Comparison of ENCODE assay signal across 16 mouse cellular contexts in the genomic region with DNA sequence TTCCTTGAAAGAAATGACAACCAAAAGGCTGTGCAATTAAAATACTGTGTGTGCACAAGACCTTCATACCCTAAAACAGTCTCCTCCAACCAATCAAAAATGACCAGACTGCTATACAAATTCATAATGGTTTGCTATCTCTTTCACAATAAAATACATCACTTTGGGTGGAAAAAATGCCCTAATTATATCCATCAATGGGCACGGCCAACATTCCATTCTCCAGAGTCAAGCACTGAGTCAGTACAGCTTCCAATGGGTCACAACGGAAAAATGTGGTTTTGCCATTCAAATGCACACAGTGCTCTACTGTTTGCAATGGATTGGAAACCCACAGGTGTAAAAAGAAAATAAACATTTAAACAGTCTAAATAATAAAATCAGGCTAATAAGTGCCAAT. TPM values are rescaled to one million over a fixed set of nuclear protein-coding genes. Genes with fewer than 3 reads are reported as not detected.
DNase-seq lines count a peak whose midpoint lies in the region; ATAC-seq and TF ChIP-seq lines count a peak whose summit lies in the region.
"Had no signal": no experiment of that assay in that cellular context is flagged by ENCODE, and none has a peak within 500 bp of the region (broad histone marks: within the 10 kb centered on the region; RNA-seq: fewer than 3 reads in every experiment).

No protein-coding gene starts in this region.

- H3K4me3 ChIP-seq in liver, embryonic 11.5 days (ENCODE audit: low read depth, low read length): no peak overlapping the region
- H3K4me3 ChIP-seq in liver, embryonic 16.5 days (ENCODE audit: low read depth, low read length): peak overlapping the region; percentile 20; the same call in 1 of the 2 replicates
- H3K4me3 ChIP-seq: gastrocnemius, adult 2 months had no signal

- peaks cover 21% of the 10 kb centered on the region for H3K4me1 ChIP-seq in liver, embryonic 11.5 days (replicated peaks; ENCODE audit: control insufficient read depth, insufficient read depth, low read length)
- peaks cover 30% of the 10 kb centered on the region for H3K4me1 ChIP-seq in liver, embryonic 16.5 days (ENCODE audit: control insufficient read depth, low read depth, low read length)

- CTCF ChIA-PET in Patski (lab: Charles Lee): interaction anchor here (1.6 kb wide), 1 partner anchor 15 kb away, joined by 3 read pairs; no protein-coding TSS in a partner anchor

- no peaks in the 10 kb centered on the region for H3K9me3 ChIP-seq in liver, embryonic 11.5 days (ENCODE audit: control insufficient read depth, low read length)
- no peaks in the 10 kb centered on the region for H3K9me3 ChIP-seq in liver, embryonic 16.5 days (replicated peaks; ENCODE audit: control insufficient read depth, low read length)

- no peak overlapping the region for H3K9ac ChIP-seq in liver, embryonic 11.5 days (ENCODE audit: low read depth, low read length)
- H3K9ac ChIP-seq in liver, embryonic 16.5 days (ENCODE audit: low read depth, low read length): no peak overlapping the region
- H3K9ac ChIP-seq: forebrain, postnatal 0 days had no signal

- peak overlapping the region; percentile 29 for H3K4me2 ChIP-seq in liver, embryonic 11.5 days
- peak overlapping the region; percentile 65; the same call in 1 of the 2 replicates for H3K4me2 ChIP-seq in liver, embryonic 16.5 days (ENCODE audit: low read depth, low read length)

- TF ChIP-seq CTCF in Patski (IDR thresholded peaks at IDR 0.05): no peak

- ATAC-seq in liver, embryonic 11.5 days (replicated peaks; ENCODE audit: low FRiP score): no peak
- ATAC-seq in Patski: no peak
- ATAC-seq in liver, embryonic 16.5 days (ENCODE audit: low read depth): no peak
- ATAC-seq: forebrain, postnatal 0 days; intestine, embryonic 16.5 days had no signal

- no peaks in the 10 kb centered on the region for H3K27me3 ChIP-seq in liver, embryonic 11.5 days (replicated peaks; ENCODE audit: control insufficient read depth, insufficient read depth, low read length)
- H3K27me3 ChIP-seq in Patski: no peaks in the 10 kb centered on the region
- H3K27me3 ChIP-seq in liver, embryonic 16.5 days (ENCODE audit: control insufficient read depth, insufficient read depth, low read depth, low read length): no peaks in the 10 kb centered on the region

- H3K27ac ChIP-seq in liver, embryonic 11.5 days (ENCODE audit: low read depth, low read length): no peak overlapping the region
- no peak overlapping the region for H3K27ac ChIP-seq in liver, embryonic 16.5 days (ENCODE audit: low read length)
- H3K27ac ChIP-seq: gastrocnemius, adult 2 months had no signal

- H3K36me3 ChIP-seq in liver, embryonic 11.5 days (ENCODE audit: control insufficient read depth, insufficient read depth, low read length): peaks cover 13% of the 10 kb centered on the region
- peaks cover 17% of the 10 kb centered on the region for H3K36me3 ChIP-seq in liver, embryonic 16.5 days (ENCODE audit: control insufficient read depth, insufficient read depth)

- DNase-seq in adrenal gland, adult 2 months: peak; percentile 40
- no peak for DNase-seq in adrenal gland, postnatal 25 days
- DNase-seq in liver, embryonic 11.5 days (ENCODE audit: low spot score): no peak
- DNase-seq in liver (no peak), Patski (ENCODE audit: low read depth, low spot score) (peak; percentile 53)
- no peak for DNase-seq in urinary bladder, postnatal 4 days (ENCODE audit: low spot score in 2 of 2)
- DNase-seq in gastrocnemius, postnatal 4 days (ENCODE audit: low spot score in 2 of 2): no peak
- DNase-seq: cerebellum, adult 9-10 months; forebrain, postnatal 0 days; gastrocnemius, adult 2 months; kidney, postnatal 10 days; right cerebral cortex, adult 18-20 months; spleen, adult 18-20 months; thymus, postnatal 4 days had no signal

- WGBS in liver, embryonic 11.5 days: 74% methylated on average over 2 of the region's 2 CpGs
- WGBS in liver, embryonic 16.5 days (ENCODE audit: insufficient replicate concordance): 59% methylated on average over 2 of the region's 2 CpGs

- POLR2A ChIA-PET in Patski (lab: Charles Lee): interaction anchor here (1.1 kb wide), 1 partner anchor 12 kb away, joined by 3 read pairs; no protein-coding TSS in a partner anchor

- in situ Hi-C loops in Patski (cut with MboI; ENCODE audit: low pct_unique_long_range_greater_than_20kb): no loop called here

RNA-seq across cellular contexts. Expression of gene Anln, which starts 3.1 kb away (rescaled TPM):
- 1 to 10 TPM; 3.5 to 3.6 TPM for total RNA-seq in adrenal gland, adult 2 months (2021)
- 0.29 and 0.48 TPM in 2 replicates for polyA plus RNA-seq in adrenal gland, adult 2 months (2012; rRNA removed)
- total RNA-seq in adrenal gland, postnatal 25 days (2021): 8.6 and 15.6 TPM in 2 replicates
- 42.6 and 45.5 TPM in 2 replicates for polyA plus RNA-seq in liver, embryonic 11.5 days (2014; fragmentation: Nextera tagmentation; extraction: Ambion mirVana)
- polyA plus RNA-seq in Patski (2021): 87.6 TPM
- 29.7 and 29.9 TPM in 2 replicates for polyA plus RNA-seq in liver, embryonic 16.5 days (2015; fragmentation: Nextera tagmentation; extraction: Ambion mirVana)
- total RNA-seq in gastrocnemius, postnatal 4 days (2021): 10 to 100 TPM; 25.9 to 26.3 TPM

RNA-seq across cellular contexts. Expression of gene 9530077C05Rik, which starts 25.4 kb away (rescaled TPM):
- total RNA-seq in adrenal gland, adult 2 months (2021): 10 to 100 TPM in 1 of 2 experiments, 1 to 10 TPM in 1; 3.7 to 11.9 TPM
- polyA plus RNA-seq in adrenal gland, adult 2 months (2012; rRNA removed): 1.2 and 1.3 TPM in 2 replicates
- total RNA-seq in adrenal gland, postnatal 25 days (2021): 6.6 and 7.2 TPM in 2 replicates
- 2.5 and 3.6 TPM in 2 replicates for polyA plus RNA-seq in liver, embryonic 11.5 days (2014; fragmentation: Nextera tagmentation; extraction: Ambion mirVana)
- 12.7 TPM for polyA plus RNA-seq in Patski (2021)
- polyA plus RNA-seq in liver, embryonic 16.5 days (2015; fragmentation: Nextera tagmentation; extraction: Ambion mirVana): 1.2 and 1.3 TPM in 2 replicates
- under 1 TPM; 0.69 to 0.83 TPM for total RNA-seq in gastrocnemius, postnatal 4 days (2021)

Comparison
In these comparisons a context has a peak if more than half of its experiments do, and no peak if none do; other contexts are left out.
1. DNase-seq: peak in adrenal gland, adult 2 months (single experiment) and Patski (single experiment); none in adrenal gland, postnatal 25 days (single experiment), liver, embryonic 11.5 days (single experiment), liver (single experiment), urinary bladder, postnatal 4 days (0 of 2) and gastrocnemius, postnatal 4 days (0 of 2).
2. RNA of gene Anln, which starts 3.1 kb away (polyA plus RNA-seq): 87.6 TPM in Patski (single experiment), 42.6 to 45.5 TPM in liver, embryonic 11.5 days and 29.7 to 29.9 TPM in liver, embryonic 16.5 days; 0.29 to 0.48 TPM in adrenal gland, adult 2 months; every median in the first group is over 10 times any median in the second.